Mouse (Mus musculus) forebrain, embryonic 14.5 days (tissue): ENCODE measurements at regions not wholly inside any gene's neighbourhood (a gene's known extent, or its start where the extent isn't known, plus 50 kb on each side); places are given as distances from the start of the nearest gene placed in this dataset.

ENCODE experiments used
- ATAC-seq: fragments of 200-750 bp; cut with Nextera tagmentation; 2 replicates; pipeline ENCODE4 v1.8.0; 2017; ENCODE audit warnings: mild to moderate bottlenecking, moderate library complexity
- DNase-seq: peaks from one replicate; pipeline ENCODE4 v3.0.0-alpha.2; 2015; ENCODE audit warnings: low spot score
- H3K27ac ChIP-seq: fragments of 300-500 bp; sonication (generic); 2 replicates; pipeline ENCODE4 v1.5.1; 2014; ENCODE audit warnings: low read depth, mild to moderate bottlenecking, control low read depth, low read length, moderate library complexity
- H3K27me3 ChIP-seq: fragments of 300-500 bp; sonication (generic); replicated peaks from 2 replicates; pipeline ENCODE4 v1.6.1; 2014; ENCODE audit warnings: low read length, control low read depth, mixed read lengths; ENCODE audit not compliant: control insufficient read depth, insufficient read depth
- H3K36me3 ChIP-seq: fragments of 300-500 bp; sonication (generic); 2 replicates; pipeline ENCODE4 v1.6.1; 2014; ENCODE audit warnings: low read length, control low read depth; ENCODE audit not compliant: control insufficient read depth, insufficient read depth
- H3K4me1 ChIP-seq: fragments of 300-500 bp; sonication (generic); 2 replicates; pipeline ENCODE4 v1.6.1; 2014; ENCODE audit warnings: antibody characterized with exemption, low read length, control low read depth; ENCODE audit not compliant: control insufficient read depth, insufficient read depth
- H3K4me2 ChIP-seq: fragments of 300-500 bp; sonication (generic); 2 replicates; pipeline ENCODE4 v1.6.1; 2014; ENCODE audit warnings: mild to moderate bottlenecking, control low read depth, low read length
- H3K4me3 ChIP-seq: fragments of 300-500 bp; sonication (generic); 2 replicates; pipeline ENCODE4 v1.5.1; 2014; ENCODE audit warnings: low read depth, low read length, control low read depth
- H3K9ac ChIP-seq: fragments of 300-500 bp; sonication (generic); 2 replicates; pipeline ENCODE4 v1.6.1; 2014; ENCODE audit warnings: mild to moderate bottlenecking, low read length, control low read depth, moderate library complexity
- H3K9me3 ChIP-seq: fragments of 300-500 bp; sonication (generic); replicated peaks from 2 replicates; pipeline ENCODE4 v1.6.1; 2016; ENCODE audit warnings: low read length, control low read depth, mixed read lengths; ENCODE audit not compliant: control insufficient read depth
- WGBS: fragments of 180-500 bp; shearing (Covaris S2); extraction: QIAGEN DNeasy Blood & Tissue Kit; methylation state at CpG from one replicate; pipeline ENCODE4 v1.1.7; 2014; 5-methylcytosine and 5-hydroxymethylcytosine counted together

- ATAC-seq: no peak
- WGBS: 86% methylated on average over 5 of the region's 5 CpGs
- no peak overlapping the region for H3K4me2 ChIP-seq
These were observed 891.2 kb upstream of the Lrrc6 start for GRCm38 (mm10) chr15:67391918-67392317.

DNA sequence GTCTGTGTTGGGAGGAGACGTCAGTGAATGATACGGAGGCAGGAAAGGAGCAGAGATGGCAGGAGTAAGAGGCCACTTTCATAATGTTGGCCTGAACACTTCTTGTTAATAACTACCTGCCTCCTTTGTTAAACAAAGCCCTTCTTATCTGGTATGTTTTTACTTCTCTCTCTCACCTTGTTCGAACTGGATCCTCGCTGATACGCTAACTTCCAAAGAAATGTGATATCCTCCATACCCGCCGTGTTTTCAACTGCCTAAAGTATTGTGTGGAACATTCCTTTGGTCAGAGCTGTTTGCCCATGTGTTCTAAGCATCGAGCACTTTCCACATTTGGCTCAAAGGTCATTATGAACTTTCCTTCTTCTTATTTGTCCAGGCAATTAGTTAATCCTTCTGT, 887.8 kb upstream of the Lrrc6 start:
- Histone ChIP-seq H3K9ac (no peak overlapping the region), H3K4me1 (no peaks in the 10 kb centered on the region), H3K4me3 (no peak overlapping the region), H3K27me3 (no peaks in the 10 kb centered on the region), H3K36me3 (no peaks in the 10 kb centered on the region), H3K27ac (no peak overlapping the region), H3K9me3 (no peaks in the 10 kb centered on the region), H3K4me2 (no peak overlapping the region)
- DNase-seq (no peak), ATAC-seq (no peak)
- 81% methylated on average over 8 of the region's 8 CpGs for WGBS

More at GRCm38 (mm10) chr15:67391918-67392317, 891.2 kb upstream of the Lrrc6 start:
- H3K9ac ChIP-seq: no peak overlapping the region
- H3K27ac ChIP-seq: no peak overlapping the region
- DNase-seq: no peak
- H3K4me1 ChIP-seq: no peaks in the 10 kb centered on the region
- no peak overlapping the region for H3K4me3 ChIP-seq
- H3K36me3 ChIP-seq: no peaks in the 10 kb centered on the region
- H3K27me3 ChIP-seq: no peaks in the 10 kb centered on the region
- H3K9me3 ChIP-seq: no peaks in the 10 kb centered on the region

- no peak overlapping the region for H3K4me3 ChIP-seq
- no peaks in the 10 kb centered on the region for H3K9me3 ChIP-seq
- ATAC-seq: no peak
- H3K9ac ChIP-seq: no peak overlapping the region
- H3K4me1 ChIP-seq: no peaks in the 10 kb centered on the region
- H3K27ac ChIP-seq: no peak overlapping the region
- no peaks in the 10 kb centered on the region for H3K36me3 ChIP-seq
- no peak for DNase-seq
- H3K4me2 ChIP-seq: no peak overlapping the region
- H3K27me3 ChIP-seq: no peaks in the 10 kb centered on the region
These were observed 886.2 kb upstream of the Lrrc6 start for GRCm38 (mm10) chr15:67386896-67387295.

GRCm38 (mm10) chr15:67373599-67373998, 872.9 kb upstream of the Lrrc6 start:
- WGBS: 83% methylated on average over 4 of the region's 4 CpGs
- no peak overlapping the region for H3K9ac ChIP-seq
- no peaks in the 10 kb centered on the region for H3K27me3 ChIP-seq
- H3K4me1 ChIP-seq: no peaks in the 10 kb centered on the region
- no peaks in the 10 kb centered on the region for H3K36me3 ChIP-seq
- no peak overlapping the region for H3K4me3 ChIP-seq
- ATAC-seq (no peak), DNase-seq (no peak)
- H3K27ac ChIP-seq: no peak overlapping the region
- no peaks in the 10 kb centered on the region for H3K9me3 ChIP-seq
- H3K4me2 ChIP-seq: no peak overlapping the region

DNA sequence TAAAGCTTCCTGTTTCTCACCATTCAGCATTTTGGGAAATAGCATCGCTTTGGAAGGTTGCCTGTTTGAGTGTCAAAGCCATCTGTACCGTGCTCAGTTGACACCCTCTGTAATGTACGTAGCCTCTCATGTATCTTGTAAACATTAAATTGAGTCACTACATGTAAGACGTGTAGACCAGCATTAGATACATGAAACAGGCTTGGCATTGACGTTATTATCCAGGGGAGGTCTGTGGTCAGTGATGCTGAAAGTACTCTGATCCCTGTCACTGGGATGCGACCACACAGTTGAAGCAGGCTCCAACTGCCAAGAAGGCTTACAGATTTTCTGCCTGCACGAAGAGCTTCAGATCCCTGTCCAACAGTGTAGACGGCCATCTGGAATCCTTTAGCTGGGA, 872.3 kb upstream of the Lrrc6 start:
- H3K4me1 ChIP-seq: no peaks in the 10 kb centered on the region
- H3K9ac ChIP-seq: no peak overlapping the region
- H3K4me3 ChIP-seq: no peak overlapping the region
- H3K27ac ChIP-seq: no peak overlapping the region
- no peaks in the 10 kb centered on the region for H3K27me3 ChIP-seq
- H3K36me3 ChIP-seq: no peaks in the 10 kb centered on the region
- H3K4me2 ChIP-seq: no peak overlapping the region
- H3K9me3 ChIP-seq: no peaks in the 10 kb centered on the region
- 82% methylated on average over 8 of the region's 8 CpGs for WGBS
- no peak for ATAC-seq
- DNase-seq: peak; percentile 12

GRCm38 (mm10) chr15:67364099-67364756, 863.5 kb upstream of the Lrrc6 start:
- Histone ChIP-seq H3K9ac (no peak overlapping the region), H3K36me3 (no peaks in the 10 kb centered on the region), H3K27me3 (no peaks in the 10 kb centered on the region), H3K4me3 (no peak overlapping the region), H3K4me1 (no peaks in the 10 kb centered on the region), H3K4me2 (no peak overlapping the region), H3K9me3 (no peaks in the 10 kb centered on the region), H3K27ac (no peak overlapping the region)
- peak; percentile 53 for DNase-seq
- 52% methylated on average over 4 of the region's 4 CpGs for WGBS
- ATAC-seq: peak; percentile 42

- no peak for DNase-seq
- Histone ChIP-seq H3K4me3 (no peak overlapping the region), H3K9me3 (no peaks in the 10 kb centered on the region), H3K36me3 (no peaks in the 10 kb centered on the region), H3K4me1 (no peaks in the 10 kb centered on the region), H3K27ac (no peak overlapping the region), H3K9ac (no peak overlapping the region), H3K27me3 (no peaks in the 10 kb centered on the region), H3K4me2 (no peak overlapping the region)
- WGBS: 64% methylated on average over 1 of the region's 1 CpGs
- ATAC-seq: no peak
These were observed 860.4 kb upstream of the Lrrc6 start for GRCm38 (mm10) chr15:67361012-67361571.

GRCm38 (mm10) chr15:67357867-67358266, 857.2 kb upstream of the Lrrc6 start:
- Histone ChIP-seq H3K27me3 (no peaks in the 10 kb centered on the region), H3K9ac (no peak overlapping the region), H3K4me1 (no peaks in the 10 kb centered on the region), H3K4me2 (no peak overlapping the region), H3K4me3 (no peak overlapping the region), H3K36me3 (no peaks in the 10 kb centered on the region), H3K27ac (no peak overlapping the region), H3K9me3 (no peaks in the 10 kb centered on the region)
- no peak for DNase-seq
- ATAC-seq: no peak
- 88% methylated on average over 3 of the region's 3 CpGs for WGBS

- no peaks in the 10 kb centered on the region for H3K9me3 ChIP-seq
- no peak overlapping the region for H3K4me3 ChIP-seq
- no peak overlapping the region for H3K9ac ChIP-seq
- ATAC-seq (no peak), DNase-seq (no peak)
- H3K4me2 ChIP-seq: no peak overlapping the region
- H3K27ac ChIP-seq: no peak overlapping the region
- no peaks in the 10 kb centered on the region for H3K36me3 ChIP-seq
- H3K4me1 ChIP-seq: no peaks in the 10 kb centered on the region
- H3K27me3 ChIP-seq: no peaks in the 10 kb centered on the region
These were observed 854.6 kb upstream of the Lrrc6 start for GRCm38 (mm10) chr15:67355334-67355733.
